Mouse (Mus musculus) myocyte (in vitro differentiated cells): ENCODE measurements around the gene Cdc6. TPM values are rescaled to one million over a fixed set of nuclear protein-coding genes. Genes with fewer than 3 reads are reported as not detected.
A peak's percentile ranks its signal among the peaks of the same experiment; 100 is the strongest.

ENCODE experiments used
- H3K27me3 ChIP-seq: one replicate; pipeline ENCODE4 v1.6.1; 2011; ENCODE audit not compliant: control insufficient read depth, insufficient read depth, insufficient read length
- H3K36me3 ChIP-seq: one replicate; pipeline ENCODE4 v1.6.1; 2011; ENCODE audit not compliant: control insufficient read depth, insufficient read depth
- H3K4me2 ChIP-seq: one replicate; pipeline ENCODE4 v1.6.1; 2011; ENCODE audit warnings: low read depth, control low read depth
- H3K4me3 ChIP-seq: one replicate; pipeline ENCODE4 v1.5.1; 2011; ENCODE audit warnings: mild to moderate bottlenecking, control low read depth, moderate library complexity
- H3K79me2 ChIP-seq: one replicate; pipeline ENCODE4 v1.6.1; 2011; ENCODE audit not compliant: control insufficient read depth, insufficient read depth
- H3ac ChIP-seq: one replicate; pipeline ENCODE4 v1.6.1; 2011; ENCODE audit not compliant: control insufficient read depth, insufficient read length
- CEBPB ChIP-seq: IDR thresholded peaks from 2 replicates; pipeline ENCODE4 v1.6.1; 2011; ENCODE audit warnings: mild to moderate bottlenecking, moderate library complexity; ENCODE audit not compliant: poor library complexity, insufficient read depth, severe bottlenecking
- E2F4 ChIP-seq: IDR thresholded peaks from one replicate; pipeline ENCODE4 v1.6.1; 2011; ENCODE audit warnings: mild to moderate bottlenecking, control low read depth, moderate library complexity; ENCODE audit not compliant: insufficient read depth
- MAX ChIP-seq: IDR thresholded peaks from one replicate; pipeline ENCODE4 v1.6.1; 2011; ENCODE audit warnings: low read depth, mild to moderate bottlenecking, control low read depth
- MYOD1 ChIP-seq, 3 experiments: IDR thresholded peaks; one replicate each; pipeline ENCODE4 v1.6.1; 2011; ENCODE audit warnings: control low read depth in 2 of 3, low read depth in 2 of 3, mild to moderate bottlenecking in 2 of 3, moderate library complexity in 1 of 3; ENCODE audit not compliant: insufficient read length in 2 of 3, control insufficient read depth in 1 of 3
- MYOG ChIP-seq, 3 experiments: IDR thresholded peaks; one replicate each; pipeline ENCODE4 v1.6.1; 2011; ENCODE audit warnings: control low read depth in 2 of 3, low read depth in 2 of 3, mild to moderate bottlenecking in 2 of 3; ENCODE audit not compliant: insufficient read length in 2 of 3, control insufficient read depth in 1 of 3, insufficient read depth in 1 of 3
- POLR2A ChIP-seq: IDR thresholded peaks from one replicate; pipeline ENCODE4 v1.6.1; 2011; ENCODE audit warnings: low read depth, mild to moderate bottlenecking, control low read depth, moderate library complexity; ENCODE audit not compliant: insufficient read length
- POLR2AphosphoS2 ChIP-seq: IDR thresholded peaks from one replicate; pipeline ENCODE4 v1.6.1; 2011; ENCODE audit warnings: low read depth, control low read depth; ENCODE audit not compliant: insufficient read length
- REST ChIP-seq: IDR thresholded peaks from one replicate; pipeline ENCODE4 v1.6.1; 2011; ENCODE audit warnings: mild to moderate bottlenecking, control low read depth, moderate library complexity; ENCODE audit not compliant: insufficient read depth, insufficient read length
- SRF ChIP-seq: IDR thresholded peaks from one replicate; pipeline ENCODE4 v1.6.1; 2011; ENCODE audit warnings: low read depth; ENCODE audit not compliant: control insufficient read depth, insufficient read length
- TCF12 ChIP-seq: IDR thresholded peaks from one replicate; pipeline ENCODE4 v1.6.1; 2011; ENCODE audit warnings: mild to moderate bottlenecking, control low read depth; ENCODE audit not compliant: poor library complexity, insufficient read depth, severe bottlenecking
- TCF3 ChIP-seq: IDR thresholded peaks from one replicate; pipeline ENCODE4 v1.6.1; 2011; ENCODE audit warnings: low read depth, control low read depth; ENCODE audit not compliant: insufficient read length
- USF1 ChIP-seq: IDR thresholded peaks from one replicate; pipeline ENCODE4 v1.6.1; 2011; ENCODE audit warnings: low read depth, mild to moderate bottlenecking, control low read depth, moderate library complexity
- polyA plus RNA-seq: library from polyadenylated mRNA; unstranded; fragments of >200 nt; fragmentation: generic; extraction: Trizol; gene quantifications from one replicate; pipeline ENCODE4 v1.2.1, GENCODE M21; 2012; ENCODE audit warnings: missing spikeins

The Cdc6 gene
- polyA plus RNA-seq, 1 experiment, result 2.6 TPM

DNA sequence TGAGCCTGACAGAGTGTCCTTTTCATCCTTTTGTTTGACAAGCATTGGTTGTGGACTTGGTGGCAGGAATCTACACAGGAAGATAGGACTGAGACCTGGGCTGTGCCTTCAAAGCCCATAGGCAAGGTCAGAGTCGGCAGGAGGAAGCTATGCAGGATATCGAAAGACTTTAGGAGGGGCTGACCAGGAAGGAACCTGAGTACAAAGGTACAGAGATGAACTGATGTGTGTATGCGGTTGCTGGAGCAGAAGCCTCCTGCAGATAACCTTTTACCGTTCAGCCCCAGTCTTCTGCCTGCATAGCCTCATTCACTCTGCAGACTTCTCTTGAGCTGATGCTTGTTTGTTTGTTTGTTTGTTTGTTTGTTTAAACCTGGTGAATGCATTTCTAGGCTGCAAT, 2.0 kb upstream of the Cdc6 start:
- Histone ChIP-seq H3K36me3 (peaks cover 12% of the 10 kb centered on the region), H3K79me2 (peaks cover 14% of the 10 kb centered on the region), H3ac (no peak overlapping the region), H3K4me3 (no peak overlapping the region), H3K27me3 (no peaks in the 10 kb centered on the region), H3K4me2 (no peak overlapping the region)
- TF ChIP-seq USF1 (no peak), MAX (no peak), E2F4 (no peak), MYOG (IDR thresholded peaks at IDR 0.05; ENCODE audit: control insufficient read depth in 1 of 3, insufficient read depth in 1 of 3, insufficient read length in 2 of 3, low read depth in 2 of 3) (no peak), TCF12 (no peak), POLR2A (no peak), MYOD1 (IDR thresholded peaks at IDR 0.05; ENCODE audit: control insufficient read depth in 1 of 3, insufficient read length in 2 of 3, low read depth in 2 of 3) (no peak), POLR2AphosphoS2 (no peak), REST (no peak), CEBPB (no peak)

DNA sequence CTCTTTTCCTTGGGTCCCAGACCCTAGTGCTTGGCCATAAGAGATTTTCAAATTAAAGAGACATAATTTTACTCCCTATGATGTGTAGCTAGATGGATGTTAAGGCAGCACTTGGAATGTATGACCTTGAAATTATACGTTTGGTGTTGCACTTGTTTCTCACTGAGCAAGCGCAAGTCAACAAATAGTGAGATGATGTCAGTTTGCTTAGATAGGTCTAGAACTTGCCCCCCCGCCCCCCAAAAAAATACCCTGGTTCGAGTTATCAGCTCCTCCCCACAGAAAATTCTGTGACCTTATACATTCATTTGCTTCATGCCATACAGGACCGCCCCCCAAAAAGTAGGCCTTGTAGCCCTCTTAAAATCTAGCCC, 551 bp upstream of the Cdc6 start:
- H3K36me3 ChIP-seq, result peaks cover 11% of the 10 kb centered on the region
- H3K27me3 ChIP-seq, result no peaks in the 10 kb centered on the region
- H3ac ChIP-seq, result no peak overlapping the region
- H3K4me3 ChIP-seq, result peak overlapping the region; percentile 54
- H3K4me2 ChIP-seq, result peak overlapping the region; percentile 97
- peaks cover 14% of the 10 kb centered on the region for H3K79me2 ChIP-seq
- TF ChIP-seq MYOD1 (IDR thresholded peaks at IDR 0.05; ENCODE audit: control insufficient read depth in 1 of 3, insufficient read length in 2 of 3, low read depth in 2 of 3), result no peak
- TF ChIP-seq CEBPB, result no peak
- TF ChIP-seq REST, result no peak
- TF ChIP-seq SRF, result no peak
- no peak for TF ChIP-seq E2F4
- TF ChIP-seq USF1, result no peak
- no peak for TF ChIP-seq POLR2AphosphoS2
- TF ChIP-seq MYOG (IDR thresholded peaks at IDR 0.05; ENCODE audit: control insufficient read depth in 1 of 3, insufficient read depth in 1 of 3, insufficient read length in 2 of 3, low read depth in 2 of 3), result no peak
- TF ChIP-seq TCF12, result no peak
- no peak for TF ChIP-seq POLR2A
- no peak for TF ChIP-seq MAX
- no peak for TF ChIP-seq TCF3

DNA sequence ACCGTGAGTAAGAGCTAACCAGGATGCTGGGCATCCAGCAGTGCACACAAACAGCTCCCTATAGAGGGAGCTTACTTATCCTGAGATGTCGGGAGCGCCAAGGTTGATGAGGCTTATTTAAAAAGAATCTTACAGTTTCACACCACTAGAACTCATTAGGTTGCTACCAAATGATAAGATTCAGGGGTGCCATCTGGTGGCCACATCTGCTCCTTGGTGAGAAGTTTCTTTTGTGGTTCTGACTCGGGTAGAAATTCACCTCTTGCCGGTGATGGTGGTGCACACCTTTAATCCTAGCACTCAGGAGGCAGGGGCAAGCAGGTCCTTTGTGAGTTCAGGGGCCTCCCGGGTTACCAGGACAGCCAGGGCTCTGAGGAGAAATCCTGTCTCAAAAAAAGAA, 2.1 kb downstream of the Cdc6 start:
- Histone ChIP-seq H3K4me3 (peak overlapping the region; percentile 54), H3K4me2 (peak overlapping the region; percentile 97), H3K27me3 (no peaks in the 10 kb centered on the region), H3K36me3 (peaks cover 5% of the 10 kb centered on the region), H3ac (no peak overlapping the region), H3K79me2 (peaks cover 14% of the 10 kb centered on the region)
- no peak for TF ChIP-seq CEBPB
- TF ChIP-seq USF1, result no peak
- no peak for TF ChIP-seq SRF
- no peak for TF ChIP-seq POLR2A
- TF ChIP-seq TCF3, result no peak
- TF ChIP-seq E2F4, result no peak
- no peak for TF ChIP-seq MYOG (IDR thresholded peaks at IDR 0.05; ENCODE audit: control insufficient read depth in 1 of 3, insufficient read depth in 1 of 3, insufficient read length in 2 of 3, low read depth in 2 of 3)

DNA sequence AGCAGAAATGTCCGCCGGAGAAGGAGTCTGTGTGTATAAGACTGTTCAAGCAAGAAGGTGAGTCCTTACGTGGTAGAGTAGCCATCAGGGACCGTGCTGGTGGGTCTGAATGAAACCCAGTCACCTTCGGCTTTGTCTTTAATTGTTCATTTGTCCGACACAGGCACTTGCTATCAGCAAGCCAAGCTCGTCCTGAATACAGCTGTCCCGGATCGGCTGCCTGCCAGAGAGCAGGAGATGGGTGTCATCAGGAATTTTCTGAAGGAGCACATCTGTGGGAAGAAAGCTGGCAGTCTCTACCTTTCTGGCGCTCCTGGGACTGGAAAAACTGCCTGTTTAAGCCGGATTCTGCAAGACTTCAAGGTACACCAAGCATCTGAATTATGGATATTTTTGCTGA, 2.8 kb downstream of the Cdc6 start:
- H3ac ChIP-seq, result no peak overlapping the region
- TF ChIP-seq MAX, result no peak
- TF ChIP-seq REST, result no peak
- TF ChIP-seq MYOD1 (IDR thresholded peaks at IDR 0.05; ENCODE audit: control insufficient read depth in 1 of 3, insufficient read length in 2 of 3, low read depth in 2 of 3), result no peak
- no peak for TF ChIP-seq TCF12
- TF ChIP-seq E2F4, result no peak
- TF ChIP-seq SRF, result no peak
- no peak for TF ChIP-seq CEBPB
- no peak for TF ChIP-seq POLR2AphosphoS2
- TF ChIP-seq USF1, result no peak
- TF ChIP-seq MYOG (IDR thresholded peaks at IDR 0.05; ENCODE audit: control insufficient read depth in 1 of 3, insufficient read depth in 1 of 3, insufficient read length in 2 of 3, low read depth in 2 of 3), result no peak
- TF ChIP-seq POLR2A, result no peak
- no peak for TF ChIP-seq TCF3
- H3K36me3 ChIP-seq, result peaks cover 5% of the 10 kb centered on the region
- H3K4me2 ChIP-seq, result no peak overlapping the region
- no peak overlapping the region for H3K4me3 ChIP-seq
- H3K27me3 ChIP-seq, result no peaks in the 10 kb centered on the region
- peaks cover 14% of the 10 kb centered on the region for H3K79me2 ChIP-seq

DNA sequence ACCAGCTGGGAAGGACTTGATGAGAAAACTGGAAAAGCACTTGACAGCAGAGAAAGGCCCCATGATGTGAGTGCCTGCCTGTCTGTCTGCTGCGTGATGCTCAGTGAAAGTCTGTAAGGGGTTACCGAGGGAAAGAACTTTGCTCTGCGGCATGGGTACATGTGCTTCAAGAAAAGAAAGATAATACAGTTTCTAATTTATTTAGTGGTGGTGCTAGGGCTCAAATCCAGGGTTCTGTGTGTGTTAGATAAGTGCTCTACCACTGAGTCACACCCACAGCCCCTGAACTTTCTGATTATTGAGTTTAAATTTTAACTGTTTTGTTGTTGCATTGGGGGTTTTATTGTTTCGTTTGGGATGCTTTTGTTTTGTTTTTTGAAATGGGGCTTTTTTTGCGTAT, 3.9 kb downstream of the Cdc6 start:
- Histone ChIP-seq H3K27me3 (no peaks in the 10 kb centered on the region), H3K36me3 (peaks cover 5% of the 10 kb centered on the region), H3K4me2 (no peak overlapping the region), H3K4me3 (no peak overlapping the region), H3ac (no peak overlapping the region), H3K79me2 (peaks cover 14% of the 10 kb centered on the region)
- TF ChIP-seq REST, result no peak
- TF ChIP-seq E2F4, result no peak
- TF ChIP-seq USF1, result no peak
- no peak for TF ChIP-seq POLR2A
- no peak for TF ChIP-seq POLR2AphosphoS2
- TF ChIP-seq SRF, result no peak
- no peak for TF ChIP-seq TCF12
- no peak for TF ChIP-seq MYOG (IDR thresholded peaks at IDR 0.05; ENCODE audit: control insufficient read depth in 1 of 3, insufficient read depth in 1 of 3, insufficient read length in 2 of 3, low read depth in 2 of 3)
- TF ChIP-seq MYOD1 (IDR thresholded peaks at IDR 0.05; ENCODE audit: control insufficient read depth in 1 of 3, insufficient read length in 2 of 3, low read depth in 2 of 3), result no peak
- TF ChIP-seq CEBPB, result no peak
- no peak for TF ChIP-seq MAX
- no peak for TF ChIP-seq TCF3
